Mouse (Mus musculus): ENCODE measurements at regions not wholly inside any gene's neighbourhood (a gene's known extent, or its start where the extent isn't known, plus 50 kb on each side); places are given as distances from the start of the nearest gene placed in this dataset.
A peak's percentile ranks its signal among the peaks of the same experiment; 100 is the strongest.

DNA sequence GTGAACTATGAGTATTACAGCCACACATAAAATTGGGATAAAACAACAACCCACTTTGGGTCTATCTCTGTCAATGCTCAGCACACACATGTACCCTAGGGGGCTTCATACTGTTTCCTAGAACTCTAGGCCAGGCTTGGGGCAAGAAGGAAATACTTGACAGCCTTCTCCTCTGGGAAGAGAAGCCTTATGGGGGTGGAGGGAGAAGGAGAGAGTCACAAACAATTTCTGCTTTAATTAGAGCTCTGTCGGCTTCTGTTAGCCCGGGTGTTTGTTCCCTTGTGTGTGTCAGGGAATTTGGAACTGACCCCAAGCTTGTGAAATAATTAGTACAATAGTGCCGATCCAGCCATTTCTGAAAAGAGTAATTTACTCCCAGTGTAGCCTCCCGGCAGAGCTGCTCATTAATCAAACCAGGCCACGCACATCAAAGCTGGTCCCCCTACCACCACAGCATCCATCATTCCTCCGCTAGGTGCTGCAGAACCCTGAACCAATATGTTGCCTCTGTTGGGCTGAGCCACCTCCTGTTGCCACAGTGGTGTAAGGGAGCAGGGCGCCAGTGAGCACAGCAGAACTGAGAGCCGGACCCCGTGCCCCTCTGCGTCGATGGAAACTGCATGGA is 307.3 kb downstream of the Tmem114 start:
- H3K9me3 ChIP-seq (replicated peaks), result no peaks in the 10 kb centered on the region
- no peak overlapping the region for H3K27ac ChIP-seq
- no peak overlapping the region for H3K9ac ChIP-seq
- H3K36me3 ChIP-seq (ENCODE audit: poor library complexity, severe bottlenecking), result no peaks in the 10 kb centered on the region
- H3K4me3 ChIP-seq, result no peak overlapping the region
- 28% methylated on average over 11 of the region's 11 CpGs for WGBS
- no peaks in the 10 kb centered on the region for H3K27me3 ChIP-seq
- H3K4me1 ChIP-seq, result peaks cover 10% of the 10 kb centered on the region
- no peak overlapping the region for H3K4me2 ChIP-seq
- peak; percentile 78 for ATAC-seq

DNA sequence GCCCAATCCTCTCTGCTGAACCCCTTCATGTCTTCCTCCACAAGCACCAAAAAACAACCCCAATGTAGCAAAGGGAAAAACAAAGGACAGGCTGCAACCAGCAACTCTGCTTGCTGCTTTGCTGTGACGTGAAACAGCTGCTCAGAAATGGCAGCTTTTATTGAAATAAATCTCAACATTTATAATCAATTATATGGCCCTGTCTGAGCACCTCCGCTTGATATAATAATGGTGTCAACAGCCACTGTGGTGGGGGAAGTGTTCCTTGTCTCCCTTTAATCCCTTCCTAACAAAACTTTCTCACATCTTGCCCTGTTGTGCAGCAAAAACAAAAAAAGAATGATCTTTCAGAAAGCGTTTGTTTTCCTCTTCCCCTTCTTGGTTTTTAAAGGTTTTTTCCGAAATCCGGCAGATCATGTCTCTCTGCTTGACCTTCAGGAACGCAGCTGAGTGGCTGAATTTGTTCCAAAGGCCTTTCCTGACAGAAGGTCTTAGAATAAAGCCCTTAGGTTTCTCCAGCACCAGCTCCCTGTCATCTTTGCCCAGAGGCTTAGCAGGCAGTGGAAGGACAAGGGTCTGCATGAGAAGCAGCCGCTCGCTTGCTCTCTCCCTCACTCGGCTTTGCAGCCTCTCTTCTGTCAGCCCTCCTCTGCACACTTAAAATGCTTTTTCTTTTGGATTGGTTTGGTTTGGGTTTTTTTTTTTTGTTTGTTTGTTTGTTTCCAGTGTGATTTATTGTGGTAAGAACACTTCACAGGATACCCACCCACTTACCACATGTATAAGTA is 313.4 kb downstream of the Tmem114 start:
- Histone ChIP-seq H3K27me3 (no peaks in the 10 kb centered on the region), H3K36me3 (ENCODE audit: poor library complexity, severe bottlenecking) (no peaks in the 10 kb centered on the region), H3K9ac (no peak overlapping the region), H3K4me2 (no peak overlapping the region), H3K4me3 (no peak overlapping the region), H3K27ac (no peak overlapping the region), H3K4me1 (0 out of 2 replicates have a peak, but pooled peaks cover 4% of the 10 kb centered on the region), H3K9me3 (replicated peaks) (no peaks in the 10 kb centered on the region)
- 42% methylated on average over 9 of the region's 9 CpGs for WGBS
- ATAC-seq, result no peak

DNA sequence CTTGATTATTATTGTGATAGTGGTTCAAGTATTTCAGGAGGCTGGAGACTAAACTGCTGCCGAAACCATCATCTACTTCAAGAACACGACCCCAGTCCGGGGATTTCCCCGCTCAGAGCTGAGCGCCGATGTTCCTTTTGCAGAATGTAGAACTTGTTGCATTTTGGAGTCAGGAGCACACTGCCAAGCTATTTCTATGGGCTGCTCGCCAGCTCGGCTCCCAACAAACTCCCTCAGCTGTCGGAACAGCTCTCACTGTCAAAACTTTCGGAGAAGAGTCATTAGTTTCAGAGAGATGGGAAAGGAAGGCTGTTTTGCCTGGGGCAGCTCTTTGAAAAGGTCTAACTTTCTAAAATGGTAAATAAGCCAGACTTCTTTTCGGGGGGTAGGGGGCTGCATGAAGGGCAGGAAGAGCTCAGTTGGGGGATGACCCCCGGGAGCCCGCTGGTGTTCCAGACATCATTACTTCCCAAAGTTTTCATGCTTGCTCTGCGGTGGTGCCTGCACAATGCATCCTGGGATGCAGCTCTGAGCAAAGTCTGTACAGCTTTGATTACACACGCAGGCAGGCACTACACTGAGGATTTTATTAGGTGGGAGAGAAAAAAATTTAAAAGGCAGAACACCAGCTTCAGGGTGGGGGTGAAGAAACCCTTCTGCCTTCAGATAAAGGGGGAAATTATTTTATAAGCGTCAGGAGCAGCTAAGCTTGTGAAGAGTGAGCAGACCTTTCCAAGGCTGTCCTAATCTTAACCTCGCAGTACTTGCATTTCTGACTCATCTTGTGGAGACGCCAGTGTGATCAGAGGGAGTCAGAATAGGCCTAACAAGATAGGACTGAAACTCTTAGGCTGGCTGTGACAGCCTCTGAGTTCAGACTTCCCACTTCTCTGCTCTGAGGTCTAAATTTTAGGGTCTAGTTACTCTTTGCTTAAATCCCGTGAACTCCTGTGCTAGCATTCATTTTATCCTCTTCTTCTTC is 316.5 kb downstream of the Tmem114 start:
- 0 out of 2 replicates have a peak, but pooled peaks have one; percentile 16 for ATAC-seq
- Histone ChIP-seq H3K27ac (no peak overlapping the region), H3K9ac (no peak overlapping the region), H3K4me1 (0 out of 2 replicates have a peak, but pooled peaks cover 4% of the 10 kb centered on the region), H3K27me3 (no peaks in the 10 kb centered on the region), H3K36me3 (ENCODE audit: poor library complexity, severe bottlenecking) (no peaks in the 10 kb centered on the region), H3K4me3 (no peak overlapping the region), H3K4me2 (no peak overlapping the region), H3K9me3 (replicated peaks) (no peaks in the 10 kb centered on the region)
- 62% methylated on average over 19 of the region's 19 CpGs for WGBS

DNA sequence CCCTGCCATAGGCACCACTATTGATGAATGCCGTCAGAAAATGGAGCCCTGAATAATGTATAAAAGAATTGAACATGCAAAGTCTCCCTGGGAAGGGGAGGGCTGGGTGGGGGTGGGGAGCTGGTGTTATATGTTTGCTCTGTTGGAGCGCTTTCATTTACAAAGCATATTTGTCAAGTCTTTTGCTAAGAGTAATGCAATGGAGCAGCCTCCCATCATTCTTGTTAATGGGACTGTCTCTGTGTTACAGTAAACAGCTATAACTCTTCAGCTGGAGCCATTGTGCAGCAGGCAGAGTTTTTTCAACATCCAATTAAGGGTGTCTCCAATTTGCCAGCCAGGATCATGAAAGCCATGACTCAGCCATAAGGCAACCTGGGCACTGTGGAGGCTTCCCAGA is 345.9 kb downstream of the Tmem114 start:
- 70% methylated on average over 2 of the region's 2 CpGs for WGBS
- Histone ChIP-seq H3K27ac (no peak overlapping the region), H3K27me3 (no peaks in the 10 kb centered on the region), H3K4me2 (no peak overlapping the region), H3K9me3 (replicated peaks) (no peaks in the 10 kb centered on the region), H3K36me3 (ENCODE audit: poor library complexity, severe bottlenecking) (no peaks in the 10 kb centered on the region), H3K4me1 (no peaks in the 10 kb centered on the region), H3K9ac (no peak overlapping the region), H3K4me3 (no peak overlapping the region)
- no peak for ATAC-seq

DNA sequence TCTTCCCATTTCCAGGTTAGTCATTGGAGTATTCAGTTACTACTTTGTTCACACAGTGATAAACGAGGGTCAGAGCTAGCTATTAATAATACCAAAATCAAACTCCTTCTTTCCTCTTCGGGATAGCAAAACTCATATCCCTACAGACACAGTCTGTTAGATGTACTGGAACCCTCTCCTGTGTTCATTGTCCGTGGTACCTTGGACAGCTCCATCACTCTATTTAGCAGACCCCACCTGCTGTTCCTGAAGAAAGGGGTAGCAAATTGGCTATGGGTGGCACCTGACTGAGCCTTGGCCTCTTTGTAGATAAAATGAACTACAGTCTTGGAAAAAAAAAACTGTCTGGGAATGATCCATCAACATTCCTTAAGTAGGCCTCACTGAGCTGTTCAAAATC is 346.5 kb downstream of the Tmem114 start:
- Histone ChIP-seq H3K36me3 (ENCODE audit: poor library complexity, severe bottlenecking) (no peaks in the 10 kb centered on the region), H3K4me2 (no peak overlapping the region), H3K27ac (no peak overlapping the region), H3K27me3 (no peaks in the 10 kb centered on the region), H3K9me3 (replicated peaks) (no peaks in the 10 kb centered on the region), H3K4me1 (no peaks in the 10 kb centered on the region), H3K9ac (no peak overlapping the region), H3K4me3 (no peak overlapping the region)
- no peak for ATAC-seq
- WGBS, result 57% methylated on average over 3 of the region's 3 CpGs

DNA sequence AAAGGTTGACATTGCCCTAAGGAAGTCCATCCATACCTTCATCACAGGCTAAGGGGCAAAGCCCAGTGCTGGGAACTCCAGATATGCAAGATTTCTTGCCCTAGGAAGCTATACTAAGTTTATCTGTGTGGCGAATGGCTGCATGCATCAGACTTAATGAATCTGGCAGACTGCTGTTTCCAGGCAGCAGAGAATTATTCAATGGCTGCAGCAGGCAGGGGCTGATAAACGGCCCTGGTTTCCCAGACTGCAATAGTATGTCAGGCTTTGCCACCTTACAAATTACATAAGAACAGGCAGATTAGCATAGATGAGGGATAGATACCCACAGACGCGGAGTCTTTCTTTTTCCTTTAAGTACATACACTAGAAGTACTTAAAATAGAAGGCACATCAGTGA is 350.2 kb downstream of the Tmem114 start:
- no peak for ATAC-seq
- 66% methylated on average over 4 of the region's 4 CpGs for WGBS
- Histone ChIP-seq H3K4me3 (no peak overlapping the region), H3K4me2 (no peak overlapping the region), H3K27me3 (no peaks in the 10 kb centered on the region), H3K9me3 (replicated peaks) (no peaks in the 10 kb centered on the region), H3K4me1 (no peaks in the 10 kb centered on the region), H3K27ac (no peak overlapping the region), H3K36me3 (ENCODE audit: poor library complexity, severe bottlenecking) (no peaks in the 10 kb centered on the region), H3K9ac (no peak overlapping the region)

DNA sequence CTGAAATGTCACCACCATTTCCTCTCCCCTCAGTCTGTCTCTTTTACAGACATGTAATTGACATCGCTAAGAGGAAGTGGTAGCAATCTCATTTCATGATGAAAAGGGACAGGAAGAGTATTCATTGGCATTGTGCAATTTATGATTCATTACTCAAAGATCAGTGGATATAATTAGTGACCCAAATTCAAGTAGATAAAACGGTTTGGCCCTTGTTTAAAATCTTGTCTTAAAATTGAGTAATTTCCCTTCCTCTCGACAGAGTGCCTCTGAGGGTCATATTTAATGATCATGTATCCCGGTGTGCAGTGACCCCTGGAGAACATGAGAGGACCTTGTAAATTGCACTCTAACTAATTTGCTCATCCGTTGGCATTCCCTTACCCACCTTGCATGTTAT is 371.0 kb downstream of the Tmem114 start:
- H3K4me2 ChIP-seq, result no peak overlapping the region
- no peaks in the 10 kb centered on the region for H3K9me3 ChIP-seq (replicated peaks)
- H3K9ac ChIP-seq, result no peak overlapping the region
- H3K4me3 ChIP-seq, result no peak overlapping the region
- no peaks in the 10 kb centered on the region for H3K27me3 ChIP-seq
- no peak overlapping the region for H3K27ac ChIP-seq
- no peaks in the 10 kb centered on the region for H3K4me1 ChIP-seq
- no peaks in the 10 kb centered on the region for H3K36me3 ChIP-seq (ENCODE audit: poor library complexity, severe bottlenecking)
- WGBS, result 65% methylated on average over 5 of the region's 5 CpGs
- no peak for ATAC-seq

DNA sequence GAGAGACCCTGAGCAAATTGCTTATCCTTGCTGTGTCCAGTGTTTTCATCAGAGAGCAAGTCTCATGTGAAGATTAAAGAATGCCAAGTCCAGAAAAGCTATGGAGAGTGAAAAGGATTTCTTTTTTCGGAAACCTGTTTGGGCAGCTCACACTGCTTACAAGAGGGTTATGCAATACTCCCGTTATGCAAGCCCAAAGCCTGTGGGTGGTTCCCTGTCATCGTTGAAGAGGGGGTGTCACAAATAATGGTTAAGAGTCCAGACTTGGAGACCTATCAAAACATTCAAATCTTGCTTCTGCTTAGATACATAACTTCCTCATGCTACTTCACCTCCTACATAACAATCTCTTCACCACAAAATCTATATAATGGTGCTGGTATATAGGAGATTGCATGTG is 416.0 kb downstream of the Tmem114 start:
- Histone ChIP-seq H3K9me3 (replicated peaks) (no peaks in the 10 kb centered on the region), H3K9ac (no peak overlapping the region), H3K27me3 (no peaks in the 10 kb centered on the region), H3K4me1 (no peaks in the 10 kb centered on the region), H3K36me3 (ENCODE audit: poor library complexity, severe bottlenecking) (no peaks in the 10 kb centered on the region), H3K4me3 (no peak overlapping the region), H3K27ac (no peak overlapping the region), H3K4me2 (no peak overlapping the region)
- no peak for ATAC-seq
- 79% methylated on average over 3 of the region's 3 CpGs for WGBS

DNA sequence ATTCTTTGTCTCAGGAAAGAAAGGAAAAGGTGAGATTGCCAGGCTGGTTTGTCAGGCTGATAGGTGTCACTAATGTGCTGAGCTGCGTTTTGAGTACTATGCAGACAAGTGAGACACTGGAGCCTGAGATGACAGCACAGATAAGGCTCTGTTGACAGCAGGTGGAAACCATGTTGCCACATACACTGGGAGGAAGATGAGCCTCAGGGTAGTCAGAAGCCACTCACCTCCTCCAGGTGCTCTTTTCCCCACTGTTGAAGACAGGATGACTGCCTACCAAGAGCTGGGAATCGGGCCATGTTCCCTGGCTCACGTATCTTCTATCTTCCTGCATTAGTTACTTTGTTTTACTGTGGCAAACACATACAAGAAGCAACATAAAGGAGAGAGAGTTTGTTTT is 418.3 kb downstream of the Tmem114 start:
- ATAC-seq, result no peak
- Histone ChIP-seq H3K27ac (no peak overlapping the region), H3K9me3 (replicated peaks) (no peaks in the 10 kb centered on the region), H3K27me3 (no peaks in the 10 kb centered on the region), H3K4me3 (no peak overlapping the region), H3K36me3 (ENCODE audit: poor library complexity, severe bottlenecking) (no peaks in the 10 kb centered on the region), H3K4me2 (no peak overlapping the region), H3K9ac (no peak overlapping the region), H3K4me1 (0 out of 2 replicates have a peak, but pooled peaks cover 5% of the 10 kb centered on the region)
- 86% methylated on average over 3 of the region's 3 CpGs for WGBS

DNA sequence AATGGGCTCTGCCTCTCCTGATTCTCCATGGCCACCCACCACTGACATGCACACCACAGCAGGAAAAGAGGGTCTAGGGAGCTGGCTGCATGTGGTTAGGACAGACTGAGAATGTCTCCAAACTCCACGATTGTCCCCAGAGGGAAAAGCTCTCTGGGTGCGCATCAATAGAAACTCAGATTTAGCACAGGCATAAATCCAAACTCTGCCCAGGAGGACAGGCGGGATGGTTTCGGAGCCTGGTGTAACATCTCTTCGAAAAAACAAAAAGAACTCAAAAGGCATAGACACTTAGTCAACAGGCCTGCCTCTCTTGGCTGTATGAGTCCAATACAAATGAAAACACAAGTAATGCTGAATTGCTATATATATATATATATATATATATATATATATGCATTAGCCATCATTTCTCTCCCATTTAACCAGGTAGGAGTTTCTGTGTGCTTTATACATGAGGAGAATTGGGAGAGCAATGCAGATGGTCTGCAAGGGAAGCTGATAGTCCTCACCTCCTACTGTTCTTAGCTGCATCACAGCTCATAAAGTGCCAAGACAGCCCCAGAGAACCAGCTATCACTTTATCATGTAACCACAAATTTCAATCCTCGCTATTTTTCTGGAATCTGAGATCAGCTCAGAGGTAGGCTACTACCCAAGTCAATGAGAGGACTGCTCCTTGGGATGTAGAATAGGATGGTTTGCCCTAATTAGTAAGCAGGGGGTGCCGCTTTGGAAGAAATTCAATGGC is 422.4 kb downstream of the Tmem114 start:
- no peaks in the 10 kb centered on the region for H3K36me3 ChIP-seq (ENCODE audit: poor library complexity, severe bottlenecking)
- no peak overlapping the region for H3K4me3 ChIP-seq
- WGBS, result 87% methylated on average over 7 of the region's 7 CpGs
- H3K4me1 ChIP-seq, result 0 out of 2 replicates have a peak, but pooled peaks cover 5% of the 10 kb centered on the region
- ATAC-seq, result no peak
- H3K9me3 ChIP-seq (replicated peaks), result 0 out of 2 replicates have a peak, but pooled peaks cover 4% of the 10 kb centered on the region
- no peak overlapping the region for H3K4me2 ChIP-seq
- H3K9ac ChIP-seq, result no peak overlapping the region
- H3K27ac ChIP-seq, result no peak overlapping the region
- no peaks in the 10 kb centered on the region for H3K27me3 ChIP-seq

DNA sequence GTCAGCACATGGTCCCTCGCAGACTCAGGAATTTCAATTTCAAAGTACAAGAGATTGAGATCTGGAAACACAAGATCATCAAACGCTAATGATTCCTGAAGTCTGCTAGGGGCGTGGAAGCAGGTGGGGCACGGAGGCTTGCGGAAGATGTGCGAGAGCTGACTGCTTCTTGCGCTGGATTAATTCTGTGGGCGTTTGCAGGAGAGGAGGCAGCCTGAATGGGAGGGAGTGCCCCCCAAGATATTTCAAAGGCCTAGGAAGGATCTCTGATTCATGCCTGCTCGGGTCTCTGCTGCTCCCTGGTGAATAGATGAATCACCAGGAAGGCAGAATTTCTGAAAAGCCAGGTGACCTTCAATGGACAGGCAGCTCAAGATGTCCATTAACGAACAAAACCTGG is 442.1 kb downstream of the Tmem114 start:
- ATAC-seq, result no peak
- WGBS, result 37% methylated on average over 10 of the region's 10 CpGs

More for the DNA sequence above, 442.1 kb downstream of the Tmem114 start:
- H3K36me3 ChIP-seq (ENCODE audit: poor library complexity, severe bottlenecking), result no peaks in the 10 kb centered on the region
- no peak overlapping the region for H3K9ac ChIP-seq
- no peaks in the 10 kb centered on the region for H3K27me3 ChIP-seq
- no peaks in the 10 kb centered on the region for H3K4me1 ChIP-seq
- no peak overlapping the region for H3K4me2 ChIP-seq
- no peak overlapping the region for H3K27ac ChIP-seq
- no peaks in the 10 kb centered on the region for H3K9me3 ChIP-seq (replicated peaks)
- H3K4me3 ChIP-seq, result no peak overlapping the region

Data from forebrain, embryonic 13.5 days (tissue).